Mouse (Mus musculus): ENCODE data around the gene Ift20. TPM values are rescaled to one million over a fixed set of nuclear protein-coding genes. Genes with fewer than 3 reads are reported as not detected.
"Not testable (repeated sequence)": the region's sequence is repeated elsewhere in the genome, so short reads cannot be mapped to it uniquely, and the experiment has no call there.

The Ift20 gene
- total RNA-seq, 2 experiments from 2014 or later: 77.7 to 80.2 TPM

GRCm38 (mm10) chr11:78530001-78530400 is 6.2 kb upstream of the Ift20 start:
- no peak for TF ChIP-seq CTCF (conservative IDR thresholded peaks at IDR 0.05)
- no peak for DNase-seq (ENCODE audit: low spot score in 2 of 2)
- Histone ChIP-seq H3K4me3 (no peak overlapping the region), H3K27ac (peak overlapping the region; percentile 53; the same call in 1 of the 2 replicates)

GRCm38 (mm10) chr11:78531046-78531445 is 5.1 kb upstream of the Ift20 start:
- Histone ChIP-seq H3K27ac (peak overlapping the region; percentile 53; the same call in 1 of the 2 replicates), H3K4me3 (no peak overlapping the region)
- no peak for TF ChIP-seq CTCF (conservative IDR thresholded peaks at IDR 0.05)
- no peak for DNase-seq (ENCODE audit: low spot score in 2 of 2)

- not testable (repeated sequence) for H3K4me3 ChIP-seq; H3K27ac ChIP-seq; DNase-seq (ENCODE audit: low spot score in 2 of 2)
Observed at GRCm38 (mm10) chr11:78531515-78531914, 4.6 kb upstream of the Ift20 start.

- no peak for DNase-seq (ENCODE audit: low spot score in 2 of 2)
- peak; percentile 26 for TF ChIP-seq CTCF (conservative IDR thresholded peaks at IDR 0.05)
- H3K27ac ChIP-seq: peak overlapping the region; percentile 90; the same call in 1 of the 2 replicates
- H3K4me3 ChIP-seq: peak overlapping the region; percentile 94; the same call in 1 of the 2 replicates
Observed at GRCm38 (mm10) chr11:78534516-78534915, 1.6 kb upstream of the Ift20 start.

DNA sequence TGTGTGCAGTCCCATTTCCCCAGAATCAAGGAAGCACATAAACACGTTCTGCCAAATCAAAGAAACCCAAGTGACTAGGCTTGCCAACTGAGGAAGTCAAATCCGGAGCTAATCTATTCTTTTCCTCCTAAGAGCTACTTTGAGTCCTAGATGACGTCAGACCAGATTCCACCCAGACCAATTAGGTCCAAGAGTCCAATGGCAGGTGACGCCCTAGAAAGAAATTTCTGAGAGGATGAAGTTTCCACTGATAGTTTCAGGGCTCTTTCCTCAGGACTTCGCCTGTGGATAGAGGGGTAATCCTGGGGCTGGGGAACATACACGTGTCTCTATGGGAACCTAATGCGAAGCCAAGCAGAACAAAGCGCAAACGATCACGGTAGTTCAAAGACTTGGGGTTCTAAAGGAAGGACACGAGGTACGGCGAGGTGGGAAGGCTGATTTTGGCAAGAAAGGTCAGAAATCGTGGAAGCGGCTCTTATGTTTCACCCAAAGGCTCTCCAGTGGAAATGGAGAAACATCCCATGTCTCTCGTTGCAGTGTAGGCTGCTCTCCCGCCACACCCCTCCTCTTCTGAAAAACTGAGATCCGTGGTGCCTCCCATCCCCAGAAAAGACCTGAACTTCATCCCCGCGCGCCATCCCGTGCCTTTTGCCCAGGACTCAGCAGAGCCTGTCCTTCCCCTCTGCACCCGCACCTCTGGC is 633 bp upstream of the Ift20 start:
- peak overlapping the region; percentile 90 for H3K27ac ChIP-seq
- TF ChIP-seq CTCF (conservative IDR thresholded peaks at IDR 0.05): no peak
- no peak for DNase-seq (ENCODE audit: low spot score in 2 of 2)
- H3K4me3 ChIP-seq: peak overlapping the region; percentile 94

GRCm38 (mm10) chr11:78536690-78537084 is 526 bp downstream of the Ift20 start:
- DNase-seq (ENCODE audit: low spot score in 2 of 2): peak; percentile 32 to 35
- Histone ChIP-seq H3K4me3 (peak overlapping the region; percentile 94), H3K27ac (peak overlapping the region; percentile 76)
- no peak for TF ChIP-seq CTCF (conservative IDR thresholded peaks at IDR 0.05)

GRCm38 (mm10) chr11:78540358-78540757 is 4.2 kb downstream of the Ift20 start:
- no peak for TF ChIP-seq CTCF (conservative IDR thresholded peaks at IDR 0.05)
- no peak overlapping the region for H3K27ac ChIP-seq

DNA sequence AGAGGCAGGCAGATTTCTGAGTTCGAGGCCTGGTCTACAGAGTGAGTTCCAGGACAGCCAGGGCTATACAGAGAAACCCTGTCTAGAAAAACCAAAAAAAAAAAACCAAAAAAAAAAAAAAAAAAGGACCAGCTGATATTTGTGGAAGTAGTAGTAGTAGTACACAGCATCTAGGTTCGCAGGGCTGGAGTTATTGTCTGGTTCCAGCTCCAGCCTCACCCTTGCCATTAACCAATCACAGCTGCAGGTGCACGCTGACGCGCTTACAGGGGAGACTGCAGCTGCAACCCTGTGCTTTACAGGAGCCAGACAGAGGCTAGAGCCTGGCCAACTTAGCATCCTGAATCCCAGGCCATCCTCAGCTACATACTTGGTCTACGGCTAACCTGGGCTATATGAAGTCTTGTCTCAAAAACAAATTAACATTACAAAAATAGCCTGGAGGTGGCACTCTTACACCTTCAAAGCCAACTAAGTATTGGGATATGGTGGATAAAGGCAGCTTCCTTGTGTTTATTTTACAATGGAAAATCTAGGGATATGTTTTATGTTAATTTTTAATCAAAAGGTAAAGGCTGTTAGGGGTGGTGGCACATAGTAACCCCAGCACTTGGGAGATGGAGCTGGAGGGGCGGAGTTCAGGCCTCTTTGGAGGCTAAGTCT is 8.4 kb downstream of the Ift20 start:
- H3K27ac ChIP-seq: no peak overlapping the region
- no peak for DNase-seq (ENCODE audit: low spot score in 2 of 2)
- peak; percentile 56 for TF ChIP-seq CTCF (conservative IDR thresholded peaks at IDR 0.05)

More at GRCm38 (mm10) chr11:78540358-78540757, 4.2 kb downstream of the Ift20 start:
- H3K4me3 ChIP-seq: no peak overlapping the region
- DNase-seq (ENCODE audit: low spot score in 2 of 2): no peak

GRCm38 (mm10) chr11:78545181-78545580 is 9.0 kb downstream of the Ift20 start:
- no peak for DNase-seq (ENCODE audit: low spot score in 2 of 2)
- no peak for TF ChIP-seq CTCF (conservative IDR thresholded peaks at IDR 0.05)
- Histone ChIP-seq H3K4me3 (no peak overlapping the region), H3K27ac (no peak overlapping the region)

More for the DNA sequence above, 8.4 kb downstream of the Ift20 start:
- H3K4me3 ChIP-seq: no peak overlapping the region

DNA sequence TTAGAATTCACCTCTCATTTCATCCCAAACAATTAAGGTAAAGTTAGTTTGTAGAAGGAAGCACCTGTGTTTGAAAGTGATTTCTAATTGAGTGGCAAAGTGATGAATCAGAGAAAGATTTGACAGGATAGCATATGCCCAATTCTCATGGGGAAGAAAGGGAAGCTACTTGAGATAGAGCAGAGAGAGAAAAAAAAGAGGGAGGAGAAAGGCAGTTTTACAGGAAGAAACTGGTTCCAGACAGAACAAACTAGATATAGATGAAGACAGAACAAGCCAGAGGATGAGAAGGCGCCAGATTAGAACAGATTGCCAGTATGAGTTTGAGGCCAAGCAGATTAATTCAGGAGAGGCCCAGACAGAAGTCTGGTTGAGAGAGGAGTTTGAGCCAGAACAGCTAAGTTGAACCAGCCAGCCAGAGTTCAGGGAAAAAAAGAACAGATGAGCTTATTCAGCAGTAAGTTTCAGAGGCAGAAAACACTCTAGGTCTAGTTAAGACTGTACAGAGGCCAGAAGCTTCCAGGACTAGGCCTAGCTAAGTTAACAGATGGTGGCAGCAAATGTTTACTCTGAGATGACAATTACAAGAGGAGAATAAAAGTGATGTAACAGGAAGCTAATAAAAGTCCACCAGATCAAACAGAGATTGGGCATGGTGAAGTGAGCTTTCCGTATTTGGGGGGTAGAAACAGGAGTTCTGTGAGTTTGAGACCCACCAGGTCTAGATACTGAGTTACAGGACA is 11.7 kb downstream of the Ift20 start:
- no peak for TF ChIP-seq CTCF (conservative IDR thresholded peaks at IDR 0.05)
- no peak for DNase-seq (ENCODE audit: low spot score in 2 of 2)
- H3K27ac ChIP-seq: no peak overlapping the region
- no peak overlapping the region for H3K4me3 ChIP-seq

GRCm38 (mm10) chr11:78549491-78549987 is 13.4 kb downstream of the Ift20 start:
- no peak for DNase-seq (ENCODE audit: low spot score in 2 of 2)
- no peak for TF ChIP-seq CTCF (conservative IDR thresholded peaks at IDR 0.05)
- Histone ChIP-seq H3K4me3 (peak overlapping the region; percentile 89), H3K27ac (no peak overlapping the region)

DNA sequence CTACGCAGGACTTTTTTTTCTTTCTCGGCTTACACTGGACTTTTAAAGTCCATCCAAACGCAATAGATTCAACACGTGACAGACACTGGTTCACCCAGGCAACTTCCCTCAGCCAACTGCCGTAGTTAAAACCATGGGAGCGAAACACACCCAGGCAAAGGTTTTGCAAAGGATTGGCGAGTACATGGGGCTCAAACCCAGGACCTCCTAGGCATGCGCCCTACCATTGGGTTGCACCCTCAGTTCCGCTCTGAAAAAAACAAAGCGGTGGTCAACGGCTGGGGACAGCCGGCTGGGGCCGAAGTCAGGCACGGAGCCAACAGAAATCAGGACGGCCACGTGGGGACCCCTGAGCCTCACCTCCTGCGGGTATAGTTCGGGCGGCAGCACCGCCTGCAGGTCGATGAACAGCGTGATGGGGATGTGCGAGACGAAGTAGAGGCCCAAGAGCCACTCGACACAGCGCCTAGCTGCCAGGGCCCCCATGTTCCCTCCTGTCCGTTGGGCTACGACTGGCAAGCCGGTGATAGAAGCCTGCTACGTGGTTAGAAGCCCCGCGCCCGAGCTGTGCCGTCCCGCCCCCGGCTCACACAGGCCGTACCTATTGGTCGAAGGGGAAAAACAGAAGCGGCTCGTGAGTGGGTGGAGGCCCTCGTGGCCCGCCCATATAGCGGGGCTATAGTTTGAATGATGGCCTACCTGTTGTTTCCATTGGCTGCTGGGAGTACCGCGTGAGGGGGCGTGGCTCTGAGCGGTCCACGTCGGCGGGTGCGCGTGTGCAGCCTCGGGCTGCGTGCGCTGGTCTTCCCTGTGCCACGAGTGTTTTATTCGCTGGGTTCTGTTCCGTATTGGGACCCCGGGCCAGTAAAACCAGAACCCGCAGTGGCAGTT is 14.3 kb downstream of the Ift20 start, which contains the start of gene Tmem97:
Gene Tmem97 (minus strand): TSS at position 610 of the 891 bp plus-strand sequence.
- Histone ChIP-seq H3K27ac (peak within 1 kb of the TSS; percentile 85), H3K4me3 (peak within 1 kb of the TSS; percentile 89)
- peak; percentile 93 to 98 for DNase-seq (ENCODE audit: low spot score in 2 of 2)
- TF ChIP-seq CTCF (conservative IDR thresholded peaks at IDR 0.05): peak; percentile 35; the same call in 1 of the 2 replicates

Measured in layer of hippocampus, adult 2 months (tissue).